Mouse (Mus musculus): ENCODE data around the gene Hspa12a. TPM values are rescaled to one million over a fixed set of nuclear protein-coding genes. Genes with fewer than 3 reads are reported as not detected.

Hspa12a gene
- total RNA-seq (2021): 100 to 1,000 TPM; 186 to 192 TPM

GRCm38 (mm10) chr19:58942841-58943828 lies at the start of gene Hspa12a, which contains the start of gene Eno4:
Gene Hspa12a (minus strand): TSS chr19:58943654.
Gene Eno4 (plus strand): TSS chr19:58943425.
- intact Hi-C loops (cut with DNase I): no loop called here
- DNase-seq (ENCODE audit: extremely low spot score in 1 of 2, low spot score in 2 of 2): peak; percentile 94 to 95

- intact Hi-C loops (cut with DNase I): no loop called here
Measured at GRCm38 (mm10) chr19:58981571-58981970, 38.1 kb upstream of the Hspa12a start.

GRCm38 (mm10) chr19:58980056-58980440 lies 36.6 kb upstream of the Hspa12a start:
- no peak for DNase-seq (ENCODE audit: extremely low spot score in 1 of 2, low spot score in 2 of 2)
- intact Hi-C loops (cut with DNase I): no loop called here

More at GRCm38 (mm10) chr19:58981571-58981970, 38.1 kb upstream of the Hspa12a start:
- DNase-seq (ENCODE audit: extremely low spot score in 1 of 2, low spot score in 2 of 2): no peak

GRCm38 (mm10) chr19:58979436-58980055 lies 36.1 kb upstream of the Hspa12a start:
- peak; percentile 8 to 44 for DNase-seq (ENCODE audit: extremely low spot score in 1 of 2, low spot score in 2 of 2)
- intact Hi-C loops (cut with DNase I): no loop called here

- DNase-seq (ENCODE audit: extremely low spot score in 1 of 2, low spot score in 2 of 2): peak in 1 of 2 experiments; percentile 5
- intact Hi-C loops (cut with DNase I): no loop called here
Measured at GRCm38 (mm10) chr19:58978401-58979171, 35.1 kb upstream of the Hspa12a start.

GRCm38 (mm10) chr19:58975216-58975863 lies 31.9 kb upstream of the Hspa12a start:
- intact Hi-C loops (cut with DNase I): no loop called here
- DNase-seq (ENCODE audit: extremely low spot score in 1 of 2, low spot score in 2 of 2): no peak

GRCm38 (mm10) chr19:58974126-58974525 lies 30.7 kb upstream of the Hspa12a start:
- no peak for DNase-seq (ENCODE audit: extremely low spot score in 1 of 2, low spot score in 2 of 2)
- intact Hi-C loops (cut with DNase I): no loop called here

- no peak for DNase-seq (ENCODE audit: extremely low spot score in 1 of 2, low spot score in 2 of 2)
- intact Hi-C loops (cut with DNase I): no loop called here
Measured at GRCm38 (mm10) chr19:58970826-58971225, 27.4 kb upstream of the Hspa12a start.

GRCm38 (mm10) chr19:58968731-58969506 lies 25.5 kb upstream of the Hspa12a start:
- intact Hi-C loops (cut with DNase I): no loop called here
- no peak for DNase-seq (ENCODE audit: extremely low spot score in 1 of 2, low spot score in 2 of 2)

- intact Hi-C loops (cut with DNase I): no loop called here
- DNase-seq (ENCODE audit: extremely low spot score in 1 of 2, low spot score in 2 of 2): no peak
Measured at GRCm38 (mm10) chr19:58963011-58963410, 19.6 kb upstream of the Hspa12a start.

- intact Hi-C loops (cut with DNase I): no loop called here
- no peak for DNase-seq (ENCODE audit: extremely low spot score in 1 of 2, low spot score in 2 of 2)
Measured at GRCm38 (mm10) chr19:58954779-58955178, 11.3 kb upstream of the Hspa12a start.

GRCm38 (mm10) chr19:58952236-58952635 lies 8.8 kb upstream of the Hspa12a start:
- intact Hi-C loops (cut with DNase I): no loop called here
- no peak for DNase-seq (ENCODE audit: extremely low spot score in 1 of 2, low spot score in 2 of 2)

GRCm38 (mm10) chr19:58951521-58951920 lies 8.1 kb upstream of the Hspa12a start:
- DNase-seq (ENCODE audit: extremely low spot score in 1 of 2, low spot score in 2 of 2): no peak
- intact Hi-C loops (cut with DNase I): no loop called here

- intact Hi-C loops (cut with DNase I): no loop called here
Measured at GRCm38 (mm10) chr19:58945959-58946358, 2.5 kb upstream of the Hspa12a start.

GRCm38 (mm10) chr19:58933062-58933461 lies 10.4 kb downstream of the Hspa12a start:
- no peak for DNase-seq (ENCODE audit: extremely low spot score in 1 of 2, low spot score in 2 of 2)
- intact Hi-C loops (cut with DNase I): no loop called here

More at GRCm38 (mm10) chr19:58945959-58946358, 2.5 kb upstream of the Hspa12a start:
- no peak for DNase-seq (ENCODE audit: extremely low spot score in 1 of 2, low spot score in 2 of 2)

- DNase-seq (ENCODE audit: extremely low spot score in 1 of 2, low spot score in 2 of 2): no peak
- intact Hi-C loops (cut with DNase I): no loop called here
Measured at GRCm38 (mm10) chr19:58931081-58931800, 12.2 kb downstream of the Hspa12a start.

GRCm38 (mm10) chr19:58919148-58919547 lies 24.3 kb downstream of the Hspa12a start:
- DNase-seq (ENCODE audit: extremely low spot score in 1 of 2, low spot score in 2 of 2): no peak
- intact Hi-C loops (cut with DNase I): no loop called here
